Mouse (Mus musculus): Measurements from ENCODE around the gene Kcns3. TPM values are rescaled to one million over a fixed set of nuclear protein-coding genes. Genes with fewer than 3 reads are reported as not detected.

The Kcns3 gene
- 0.44 and 0.79 TPM in 2 replicates for polyA plus RNA-seq (2015; fragmentation: Nextera tagmentation; extraction: Ambion mirVana)

DNA sequence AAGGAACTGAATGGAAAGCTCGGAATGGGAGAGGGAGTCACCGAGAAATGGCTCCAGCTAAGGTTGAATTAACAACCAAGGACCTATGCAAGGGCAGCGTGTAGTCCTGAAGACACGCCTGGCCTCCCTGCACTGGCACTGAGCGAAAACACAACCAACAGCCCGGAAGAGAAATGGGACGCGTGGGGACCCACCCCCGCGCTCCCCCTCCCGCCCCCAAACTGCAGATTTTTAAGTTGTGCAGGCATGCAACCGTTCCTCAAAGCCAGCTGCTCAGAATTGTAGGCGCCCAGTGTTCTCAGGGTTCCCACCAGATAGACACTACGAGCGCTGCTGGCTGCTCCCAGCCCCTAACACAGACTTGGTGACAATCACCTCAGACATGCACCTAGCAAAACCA lies at the start of gene Kcns3:
TSS of gene Kcns3 (minus strand) at position 42 of the 400 bp plus-strand sequence.
- Histone ChIP-seq H3K9me3 (no peaks in the 10 kb centered on the region), H3K27me3 (peaks cover 59% of the 10 kb centered on the region), H3K27ac (no peak within 1 kb of the TSS), H3K4me2 (peak within 1 kb of the TSS; percentile 95), H3K9ac (peak within 1 kb of the TSS; percentile 69), H3K36me3 (no peaks in the 10 kb centered on the region), H3K4me1 (replicated peaks) (peaks cover 20% of the 10 kb centered on the region), H3K4me3 (peak within 1 kb of the TSS; percentile 63)
- no peak for ATAC-seq (ENCODE audit: low FRiP score)
- 21% methylated on average over 15 of the region's 15 CpGs for WGBS

DNA sequence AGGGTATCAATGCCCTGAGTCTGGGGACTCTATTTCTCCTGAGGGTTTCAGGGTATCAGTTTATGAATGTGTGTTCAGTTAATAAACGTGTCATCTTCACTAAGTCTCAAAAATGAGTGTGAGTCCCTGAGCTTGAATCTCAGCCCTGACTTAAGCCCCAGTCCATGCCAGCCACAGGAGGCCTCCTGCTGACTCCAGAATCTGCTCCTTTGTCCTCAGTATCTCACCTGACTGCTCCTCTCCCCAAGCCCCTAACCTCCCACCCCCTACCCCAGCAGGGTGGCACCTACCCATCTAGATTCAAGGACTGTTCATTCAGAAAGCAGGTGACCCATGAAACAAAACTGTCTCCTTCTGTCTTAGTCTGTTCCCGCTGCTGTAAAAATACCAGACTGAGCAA lies 47.7 kb upstream of the Kcns3 start:
- ATAC-seq (ENCODE audit: low FRiP score) = no peak
- no peak overlapping the region for H3K9ac ChIP-seq
- no peaks in the 10 kb centered on the region for H3K36me3 ChIP-seq
- H3K4me2 ChIP-seq = no peak overlapping the region
- no peaks in the 10 kb centered on the region for H3K27me3 ChIP-seq
- no peak overlapping the region for H3K4me3 ChIP-seq
- 41% methylated on average over 2 of the region's 2 CpGs for WGBS
- H3K4me1 ChIP-seq (replicated peaks) = no peaks in the 10 kb centered on the region
- no peak overlapping the region for H3K27ac ChIP-seq
- H3K9me3 ChIP-seq = no peaks in the 10 kb centered on the region

DNA sequence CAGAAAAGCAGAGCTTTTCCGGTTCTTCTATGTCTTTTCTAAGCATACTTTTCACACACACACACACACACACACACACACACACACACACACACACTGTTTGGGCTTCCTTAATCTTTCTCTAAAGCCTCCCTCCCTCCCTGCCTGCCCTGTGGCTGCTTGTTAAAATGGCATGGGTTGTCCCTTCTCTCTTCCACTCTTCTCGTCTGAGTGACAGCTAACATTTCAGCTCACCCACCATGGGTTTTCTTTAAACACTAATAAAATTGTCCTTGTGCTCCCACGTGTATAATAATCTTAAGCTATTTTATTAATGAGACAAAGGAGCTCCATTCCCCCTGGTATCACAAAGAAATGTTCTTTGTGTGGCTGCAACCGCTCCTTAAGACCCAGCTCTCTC lies 47.2 kb upstream of the Kcns3 start:
- Histone ChIP-seq H3K9ac (no peak overlapping the region), H3K9me3 (no peaks in the 10 kb centered on the region), H3K27me3 (no peaks in the 10 kb centered on the region), H3K4me3 (no peak overlapping the region), H3K4me1 (replicated peaks) (no peaks in the 10 kb centered on the region), H3K36me3 (no peaks in the 10 kb centered on the region), H3K4me2 (no peak overlapping the region), H3K27ac (no peak overlapping the region)
- WGBS = 33% methylated on average over 4 of the region's 4 CpGs
- ATAC-seq (ENCODE audit: low FRiP score) = no peak

DNA sequence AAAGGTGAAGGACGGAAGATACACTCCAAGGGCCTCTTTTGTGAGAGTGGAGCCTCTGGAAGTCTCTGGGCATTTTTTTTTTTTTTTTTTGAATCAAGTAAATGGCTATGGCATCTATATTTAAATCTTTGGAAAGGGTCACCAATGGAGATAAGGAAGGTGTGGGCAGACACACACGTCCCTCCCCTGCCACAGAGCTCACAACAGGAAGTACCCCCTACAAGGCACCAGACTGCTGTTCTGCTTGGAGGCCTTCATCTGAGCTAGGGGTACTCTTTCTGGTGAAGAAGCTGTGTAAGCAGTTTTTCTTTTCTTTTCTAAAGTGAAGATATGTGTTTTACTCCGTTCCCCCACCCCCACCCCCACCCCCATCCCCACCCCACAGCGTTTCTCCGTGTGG lies 46.0 kb upstream of the Kcns3 start:
- Histone ChIP-seq H3K36me3 (no peaks in the 10 kb centered on the region), H3K4me3 (no peak overlapping the region), H3K27me3 (no peaks in the 10 kb centered on the region), H3K9me3 (no peaks in the 10 kb centered on the region), H3K27ac (no peak overlapping the region), H3K4me1 (replicated peaks) (no peaks in the 10 kb centered on the region), H3K4me2 (no peak overlapping the region), H3K9ac (no peak overlapping the region)
- 43% methylated on average over 5 of the region's 5 CpGs for WGBS
- ATAC-seq (ENCODE audit: low FRiP score) = no peak

DNA sequence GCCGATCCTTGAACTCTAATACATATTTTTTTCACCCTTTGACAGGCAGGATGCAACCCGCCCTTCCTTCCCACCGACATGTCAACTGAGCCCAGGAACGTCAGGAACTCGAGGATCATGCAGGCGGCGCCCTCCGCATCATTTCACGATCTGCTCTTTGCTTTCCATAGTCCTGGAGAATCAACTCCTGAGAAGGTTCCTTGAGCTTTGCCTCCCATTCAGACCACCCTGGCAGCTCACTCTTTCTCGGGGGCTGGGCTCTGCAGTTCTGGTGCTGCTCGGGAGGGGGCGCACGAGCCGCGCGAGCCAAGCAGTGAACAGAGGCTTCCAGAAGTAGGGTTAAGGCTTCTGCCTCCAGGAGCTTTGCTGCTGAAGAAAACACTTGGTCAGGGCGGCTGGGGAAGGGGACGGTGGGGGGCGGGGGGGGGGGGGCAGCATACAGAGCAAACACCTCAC lies 45.3 kb upstream of the Kcns3 start:
- WGBS = 9% methylated on average over 19 of the region's 19 CpGs
- Histone ChIP-seq H3K9me3 (no peaks in the 10 kb centered on the region), H3K4me3 (no peak overlapping the region), H3K4me1 (replicated peaks) (no peaks in the 10 kb centered on the region), H3K36me3 (no peaks in the 10 kb centered on the region), H3K27ac (no peak overlapping the region), H3K27me3 (no peaks in the 10 kb centered on the region), H3K4me2 (peak overlapping the region; percentile 34), H3K9ac (no peak overlapping the region)
- peak; percentile 84 for ATAC-seq (ENCODE audit: low FRiP score)

DNA sequence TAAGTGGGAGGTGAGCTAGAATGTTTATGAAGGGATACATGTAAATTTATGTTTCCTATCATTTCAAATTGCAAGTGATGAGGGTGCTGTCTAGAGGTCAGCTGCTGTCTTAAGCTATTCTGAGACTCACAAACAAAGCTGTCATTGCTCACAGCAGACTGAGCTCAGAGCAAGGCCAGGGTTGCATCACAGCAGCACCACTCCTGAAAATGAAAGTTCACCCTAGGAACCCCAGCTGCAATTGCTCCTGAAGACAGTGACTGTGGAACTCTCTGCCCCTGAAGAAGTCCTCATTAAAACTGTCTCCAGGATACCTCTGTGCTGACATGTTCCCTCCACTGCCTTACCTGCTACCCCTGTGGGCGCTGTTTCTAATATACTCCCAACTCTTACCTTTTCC lies 44.2 kb upstream of the Kcns3 start:
- Histone ChIP-seq H3K9ac (no peak overlapping the region), H3K36me3 (no peaks in the 10 kb centered on the region), H3K4me1 (replicated peaks) (no peaks in the 10 kb centered on the region), H3K4me3 (no peak overlapping the region), H3K9me3 (no peaks in the 10 kb centered on the region), H3K27ac (no peak overlapping the region), H3K27me3 (no peaks in the 10 kb centered on the region), H3K4me2 (no peak overlapping the region)
- ATAC-seq (ENCODE audit: low FRiP score) = no peak
- WGBS = 100% methylated on average over 1 of the region's 1 CpGs

DNA sequence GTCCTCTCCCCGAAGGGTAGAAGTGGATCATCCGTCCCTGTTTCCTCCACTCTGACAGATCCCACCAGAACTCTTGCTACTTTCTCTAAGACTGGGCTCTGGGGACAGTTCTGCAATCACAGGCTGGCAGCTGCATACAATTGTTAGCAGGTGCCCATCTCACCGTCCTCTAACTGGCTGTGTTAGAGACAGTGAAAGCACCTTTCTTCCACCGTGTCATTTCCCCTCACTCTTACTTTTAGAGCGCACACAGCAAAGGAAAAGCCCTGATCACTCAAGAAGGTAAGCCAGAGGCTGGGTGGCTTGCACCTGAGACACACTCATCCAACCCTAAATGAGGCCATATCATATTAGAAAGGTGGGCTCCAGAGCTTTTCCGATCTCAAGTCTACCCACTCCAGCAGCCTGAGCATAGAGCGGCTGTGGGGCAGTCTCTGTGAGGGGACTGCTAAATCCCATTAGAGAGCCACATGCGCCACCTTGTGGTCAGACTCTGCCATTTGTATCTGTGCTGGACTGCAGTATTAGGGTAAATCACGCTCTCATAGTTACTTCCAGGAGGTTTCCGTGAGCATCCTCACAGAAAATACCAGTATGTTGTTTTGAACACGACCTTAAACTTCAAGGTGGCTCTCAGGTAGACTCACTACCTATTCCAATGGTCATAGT lies 27.8 kb upstream of the Kcns3 start:
- Histone ChIP-seq H3K4me3 (no peak overlapping the region), H3K27me3 (peaks cover 9% of the 10 kb centered on the region; the same call in 1 of the 2 replicates), H3K9me3 (no peaks in the 10 kb centered on the region), H3K27ac (no peak overlapping the region), H3K4me2 (peak overlapping the region; percentile 44), H3K4me1 (replicated peaks) (peaks cover 5% of the 10 kb centered on the region; the same call in 1 of the 2 replicates), H3K36me3 (no peaks in the 10 kb centered on the region), H3K9ac (peak overlapping the region; percentile 39)
- 29% methylated on average over 11 of the region's 11 CpGs for WGBS
- peak; percentile 97 for ATAC-seq (ENCODE audit: low FRiP score)

DNA sequence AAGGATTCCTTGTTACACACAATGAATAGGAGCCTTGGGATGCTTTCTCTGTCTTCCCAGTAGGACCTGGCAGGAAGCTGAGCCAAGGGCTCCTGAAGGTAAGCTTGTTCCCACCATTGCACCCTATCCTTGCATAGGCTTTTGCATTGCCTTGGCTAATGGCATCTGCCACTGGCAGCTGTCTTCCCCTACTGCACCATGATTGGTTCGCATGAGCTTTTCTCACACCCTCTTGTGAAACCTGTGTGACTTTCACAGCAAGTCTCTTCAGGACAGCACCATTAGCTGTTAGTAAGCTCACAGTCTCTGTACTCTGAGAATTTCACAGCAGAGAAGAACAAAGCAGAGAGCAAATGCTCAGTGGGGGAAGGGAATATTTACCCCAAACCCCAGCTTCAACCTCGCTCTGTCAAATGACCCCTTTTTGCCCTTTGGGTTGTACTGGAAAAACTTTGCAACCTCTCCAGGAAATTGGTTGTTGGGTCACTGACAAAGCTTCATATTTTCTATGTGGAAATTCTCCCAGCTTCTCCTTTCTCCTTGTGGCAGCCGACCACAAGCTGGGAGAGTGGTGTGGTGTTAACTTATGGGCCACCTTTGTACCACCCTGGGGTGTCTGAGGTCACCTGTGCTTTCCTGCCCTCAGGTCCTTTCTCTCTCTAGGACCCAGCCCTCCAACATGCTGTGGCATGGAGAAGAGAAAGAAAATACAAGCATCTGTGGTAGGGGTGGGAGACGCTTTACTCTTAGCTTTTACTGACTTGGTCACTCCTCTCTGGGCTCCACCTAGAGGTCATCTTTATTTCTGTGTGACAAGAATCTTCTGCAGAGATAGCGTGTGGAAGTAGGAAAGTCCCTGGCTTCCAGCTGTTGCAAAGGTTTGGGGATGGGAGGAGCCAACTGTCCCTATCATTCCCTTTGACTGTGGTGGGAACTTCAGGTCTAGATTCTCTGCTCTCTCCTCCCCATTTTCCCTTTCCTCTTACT lies 26.8 kb upstream of the Kcns3 start:
- no peak; the same call in 1 of the 2 replicates for ATAC-seq (ENCODE audit: low FRiP score)
- Histone ChIP-seq H3K9ac (peak overlapping the region; percentile 39), H3K4me1 (replicated peaks) (peaks cover 5% of the 10 kb centered on the region; the same call in 1 of the 2 replicates), H3K4me2 (peak overlapping the region; percentile 44), H3K27ac (no peak overlapping the region), H3K9me3 (no peaks in the 10 kb centered on the region), H3K36me3 (no peaks in the 10 kb centered on the region), H3K4me3 (no peak overlapping the region), H3K27me3 (peaks cover 9% of the 10 kb centered on the region; the same call in 1 of the 2 replicates)
- 47% methylated on average over 5 of the region's 5 CpGs for WGBS

DNA sequence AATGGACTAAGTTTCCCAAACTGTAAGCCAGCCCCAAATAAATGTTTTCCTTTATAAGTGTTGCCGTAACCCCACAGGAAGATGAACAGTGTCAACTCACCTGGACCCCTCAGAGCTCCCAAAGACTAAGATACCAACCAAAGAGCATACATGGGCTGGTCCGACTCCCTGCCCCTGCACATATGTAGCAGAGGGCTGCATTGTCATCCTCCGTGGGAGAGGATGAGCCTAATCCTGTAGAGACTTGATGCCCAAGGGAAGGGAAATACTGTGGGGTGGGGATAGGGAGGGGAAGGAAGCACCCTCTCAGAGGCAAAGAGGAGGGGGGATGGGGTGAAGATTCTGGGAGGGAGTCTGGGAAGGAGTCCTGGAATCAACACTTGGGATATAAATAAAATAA lies 7.8 kb upstream of the Kcns3 start:
- no peaks in the 10 kb centered on the region for H3K36me3 ChIP-seq
- WGBS = 90% methylated on average over 3 of the region's 3 CpGs
- no peak for ATAC-seq (ENCODE audit: low FRiP score)

DNA sequence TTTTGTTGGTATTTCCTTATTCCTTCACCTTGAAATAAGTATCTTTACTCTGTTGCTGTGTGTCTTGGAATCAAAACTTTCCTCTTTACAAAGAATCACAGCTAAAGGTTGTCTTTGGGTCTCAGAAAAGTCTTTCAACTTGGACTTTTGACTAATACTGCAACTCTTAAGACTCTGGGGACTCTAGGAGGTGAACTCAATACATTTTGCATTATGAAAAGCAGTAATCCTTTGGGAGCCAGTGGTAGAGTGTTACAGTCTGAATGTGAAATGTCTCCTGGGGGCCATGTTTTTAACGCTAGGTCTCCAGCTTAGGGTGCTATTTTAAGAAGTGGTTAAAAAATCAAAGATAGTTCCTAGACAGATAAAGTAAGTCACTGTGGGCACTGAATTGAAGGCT lies 4.3 kb upstream of the Kcns3 start:
- Histone ChIP-seq H3K27me3 (peaks cover 29% of the 10 kb centered on the region), H3K4me1 (replicated peaks) (peaks cover 7% of the 10 kb centered on the region), H3K9me3 (no peaks in the 10 kb centered on the region), H3K4me3 (no peak overlapping the region), H3K9ac (no peak overlapping the region), H3K4me2 (no peak overlapping the region), H3K27ac (no peak overlapping the region), H3K36me3 (no peaks in the 10 kb centered on the region)
- ATAC-seq (ENCODE audit: low FRiP score) = no peak
- 89% methylated on average over 1 of the region's 1 CpGs for WGBS

More for the DNA sequence above, 7.8 kb upstream of the Kcns3 start:
- Histone ChIP-seq H3K4me3 (no peak overlapping the region), H3K9ac (no peak overlapping the region), H3K9me3 (no peaks in the 10 kb centered on the region), H3K4me1 (replicated peaks) (no peaks in the 10 kb centered on the region), H3K4me2 (no peak overlapping the region), H3K27me3 (no peaks in the 10 kb centered on the region), H3K27ac (no peak overlapping the region)

DNA sequence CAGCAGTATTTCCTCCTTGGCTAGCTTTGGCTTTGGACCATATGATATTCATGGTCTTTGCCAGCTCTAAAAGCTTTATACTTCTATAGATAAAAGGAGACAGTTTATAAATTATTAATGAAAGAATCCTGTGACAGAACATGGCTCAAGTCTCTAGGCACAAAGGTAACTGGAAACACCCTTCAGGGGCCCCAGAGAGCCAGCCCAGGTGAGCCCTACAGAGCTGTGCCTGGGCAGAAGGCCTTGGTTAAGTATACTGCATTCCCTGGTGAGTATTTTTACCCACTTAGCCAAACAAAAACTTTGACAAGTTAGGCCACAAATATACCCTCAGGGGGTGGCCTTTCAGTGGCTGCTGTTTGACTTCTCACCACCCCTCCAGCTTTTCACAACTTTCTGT lies 2.7 kb upstream of the Kcns3 start:
- Histone ChIP-seq H3K9me3 (no peaks in the 10 kb centered on the region), H3K36me3 (no peaks in the 10 kb centered on the region), H3K27ac (no peak overlapping the region), H3K4me3 (no peak overlapping the region), H3K4me1 (replicated peaks) (peaks cover 20% of the 10 kb centered on the region), H3K27me3 (peaks cover 45% of the 10 kb centered on the region), H3K4me2 (no peak overlapping the region), H3K9ac (no peak overlapping the region)
- no peak for ATAC-seq (ENCODE audit: low FRiP score)

DNA sequence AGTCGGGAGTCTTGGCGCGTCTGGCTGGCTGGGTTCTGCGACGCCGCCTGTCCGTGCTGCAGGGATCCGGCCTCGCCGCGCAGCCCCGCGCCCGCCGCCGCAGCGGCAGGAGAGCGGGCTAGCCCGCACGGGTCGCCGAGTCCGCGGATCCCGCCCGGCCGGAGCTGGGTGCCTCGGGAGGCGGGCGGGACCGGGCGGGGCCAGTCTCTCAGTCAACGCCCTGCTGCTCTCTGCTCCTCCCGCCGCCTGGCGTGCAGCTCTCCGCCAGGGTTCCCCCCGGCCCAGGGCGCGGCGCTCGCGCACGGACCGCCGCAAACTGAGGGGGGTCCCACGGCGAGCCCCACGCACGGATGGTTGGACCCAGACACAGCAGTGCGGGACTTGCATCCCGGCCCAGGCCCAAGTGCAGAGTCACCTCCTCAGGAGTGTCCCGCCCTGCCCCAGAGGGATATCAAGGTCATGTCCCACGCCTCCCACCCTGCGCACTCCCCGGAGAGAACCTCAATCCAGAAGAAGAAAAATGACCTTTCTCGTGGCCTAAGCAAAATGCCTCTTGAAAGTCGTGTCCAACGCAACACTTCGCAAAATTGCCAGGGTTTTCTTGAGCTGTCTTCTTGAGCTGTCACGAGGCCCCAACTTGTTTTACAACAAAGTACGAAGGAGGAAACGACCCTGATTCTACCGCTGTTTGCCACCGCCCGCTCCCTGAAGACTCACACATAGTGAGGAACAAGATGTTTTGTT lies 492 bp downstream of the Kcns3 start:
- Histone ChIP-seq H3K27me3 (peaks cover 59% of the 10 kb centered on the region), H3K9me3 (no peaks in the 10 kb centered on the region), H3K4me1 (replicated peaks) (peaks cover 20% of the 10 kb centered on the region), H3K4me3 (peak overlapping the region; percentile 63), H3K4me2 (peak overlapping the region; percentile 95), H3K36me3 (no peaks in the 10 kb centered on the region), H3K9ac (peak overlapping the region; percentile 69), H3K27ac (no peak overlapping the region)
- ATAC-seq (ENCODE audit: low FRiP score) = peak; percentile 76
- 1% methylated on average over 65 of the region's 66 CpGs for WGBS
